Mouse (Mus musculus): ENCODE results near the gene Asic3. TPM values are rescaled to one million over a fixed set of nuclear protein-coding genes. Genes with fewer than 3 reads are reported as not detected.

The Asic3 gene
- total and polyA plus RNA-seq, 3 experiments = 0.05 TPM; not detected in 2

DNA sequence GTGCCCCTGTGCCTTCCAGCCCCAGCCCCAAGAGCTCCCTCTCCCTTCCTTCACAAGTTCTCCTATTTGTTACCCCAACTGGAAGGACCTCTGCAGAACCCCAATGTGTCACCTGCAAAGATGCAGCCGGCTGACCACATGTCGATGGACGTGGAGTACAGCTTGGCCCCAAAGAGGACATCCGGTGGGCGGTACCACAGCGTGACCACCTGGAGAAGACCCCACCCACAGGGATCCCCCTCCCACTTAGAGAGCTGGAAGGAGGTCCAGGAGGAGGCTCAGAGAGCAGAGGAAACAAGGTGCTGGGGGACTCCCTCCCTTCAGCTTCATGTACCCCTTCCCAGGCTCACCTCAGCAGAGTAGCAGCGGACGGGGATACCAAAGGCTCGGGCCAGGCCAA lies 7.2 kb downstream of the Asic3 start:
- Histone ChIP-seq H3K36me3 (replicated peaks) (peaks cover 53% of the 10 kb centered on the region), H3K4me3 (ENCODE audit: low read depth, low read length) (no peak overlapping the region), H3K4me1 (ENCODE audit: insufficient read depth, low read depth, low read length) (peaks cover 34% of the 10 kb centered on the region), H3K9me3 (replicated peaks) (no peaks in the 10 kb centered on the region), H3K27me3 (ENCODE audit: insufficient read depth, low read length) (peaks cover 4% of the 10 kb centered on the region)
- TF ChIP-seq POLR2AphosphoS5 (IDR thresholded peaks at IDR 0.05; ENCODE audit: insufficient replicate concordance, low read depth, low read length) (no peak), GATA2 (IDR thresholded peaks at IDR 0.05; ENCODE audit: borderline replicate concordance, low read depth, low read length) (no peak), TAL1 (conservative IDR thresholded peaks at IDR 0.05; ENCODE audit: low read depth, low read length) (no peak), CTCF (IDR thresholded peaks at IDR 0.05; ENCODE audit: low read depth, low read length) (no peak), GATA1 (IDR thresholded peaks at IDR 0.05; ENCODE audit: borderline replicate concordance, low read length) (no peak)
- ATAC-seq (ENCODE audit: extremely low read depth, insufficient number of reproducible peaks, low FRiP score, poor library complexity, severe bottlenecking) = no peak
- no peak for DNase-seq (ENCODE audit: low spot score)

DNA sequence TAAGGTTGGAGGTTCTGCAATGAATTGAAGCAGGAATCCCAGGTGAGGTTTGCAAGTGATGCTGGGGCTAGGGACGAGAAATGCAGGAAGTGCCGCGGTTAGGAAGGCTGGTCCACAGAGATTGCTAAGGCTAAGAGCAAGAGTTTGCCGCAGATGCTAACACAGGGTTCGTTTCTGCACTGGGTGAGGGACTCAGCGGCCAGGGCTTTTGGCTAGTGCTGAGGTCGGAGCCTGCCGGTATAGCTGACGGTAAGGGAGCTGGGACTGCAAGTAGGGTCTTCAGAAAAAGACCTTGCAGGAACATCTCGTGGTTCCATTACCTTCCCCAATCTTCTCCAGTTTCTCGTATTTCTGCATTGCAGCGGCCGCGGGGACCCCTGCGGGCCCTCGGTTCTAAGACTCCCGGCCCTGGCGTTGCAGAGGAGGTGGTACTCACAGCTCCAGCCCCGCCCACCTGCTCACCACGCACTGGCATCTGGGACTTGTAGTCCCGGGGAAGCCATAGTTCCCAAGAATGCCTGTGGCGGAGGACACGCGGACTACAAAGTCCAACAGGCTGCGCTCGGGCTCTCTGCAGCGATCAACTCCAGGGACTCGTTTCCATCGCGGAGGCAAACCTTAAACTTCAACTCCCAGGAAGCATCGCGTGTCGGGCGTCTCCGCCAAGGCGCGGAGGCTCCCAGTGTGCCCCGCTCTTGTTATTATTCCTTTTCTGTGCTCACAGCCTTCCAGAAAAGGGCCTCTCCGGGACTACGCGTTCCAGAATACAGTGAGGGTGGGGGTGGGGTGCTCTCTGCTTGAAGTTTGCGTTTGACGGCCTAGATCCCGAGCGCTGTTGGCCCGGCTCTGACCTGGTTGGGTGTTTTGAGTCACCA lies 10.2 kb downstream of the Asic3 start, which contains the start of the genes Cdk5 and Slc4a2:
Cdk5 (minus strand) TSS at position 402 of the 875 bp plus-strand sequence.
Slc4a2 (plus strand) TSS at position 709 of the 875 bp plus-strand sequence.
- H3K9me3 ChIP-seq (replicated peaks) = no peaks in the 10 kb centered on the region
- no peak for TF ChIP-seq TAL1 (conservative IDR thresholded peaks at IDR 0.05; ENCODE audit: low read depth, low read length)
- TF ChIP-seq GATA1 (IDR thresholded peaks at IDR 0.05; ENCODE audit: borderline replicate concordance, low read length) = no peak
- TF ChIP-seq POLR2AphosphoS5 (IDR thresholded peaks at IDR 0.05; ENCODE audit: insufficient replicate concordance, low read depth, low read length) = no peak
- TF ChIP-seq GATA2 (IDR thresholded peaks at IDR 0.05; ENCODE audit: borderline replicate concordance, low read depth, low read length) = no peak
- TF ChIP-seq CTCF (IDR thresholded peaks at IDR 0.05; ENCODE audit: low read depth, low read length) = no peak
- ATAC-seq (ENCODE audit: extremely low read depth, insufficient number of reproducible peaks, low FRiP score, poor library complexity, severe bottlenecking) = peak; percentile 92
- H3K36me3 ChIP-seq (replicated peaks) = peaks cover 49% of the 10 kb centered on the region
- H3K4me1 ChIP-seq (ENCODE audit: insufficient read depth, low read depth, low read length) = peaks cover 53% of the 10 kb centered on the region
- peak within 1 kb of the TSS; percentile 74 for H3K4me3 ChIP-seq (ENCODE audit: low read depth, low read length)
- no peaks in the 10 kb centered on the region for H3K27me3 ChIP-seq (ENCODE audit: insufficient read depth, low read length)
- DNase-seq (ENCODE audit: low spot score) = peak; percentile 86

DNA sequence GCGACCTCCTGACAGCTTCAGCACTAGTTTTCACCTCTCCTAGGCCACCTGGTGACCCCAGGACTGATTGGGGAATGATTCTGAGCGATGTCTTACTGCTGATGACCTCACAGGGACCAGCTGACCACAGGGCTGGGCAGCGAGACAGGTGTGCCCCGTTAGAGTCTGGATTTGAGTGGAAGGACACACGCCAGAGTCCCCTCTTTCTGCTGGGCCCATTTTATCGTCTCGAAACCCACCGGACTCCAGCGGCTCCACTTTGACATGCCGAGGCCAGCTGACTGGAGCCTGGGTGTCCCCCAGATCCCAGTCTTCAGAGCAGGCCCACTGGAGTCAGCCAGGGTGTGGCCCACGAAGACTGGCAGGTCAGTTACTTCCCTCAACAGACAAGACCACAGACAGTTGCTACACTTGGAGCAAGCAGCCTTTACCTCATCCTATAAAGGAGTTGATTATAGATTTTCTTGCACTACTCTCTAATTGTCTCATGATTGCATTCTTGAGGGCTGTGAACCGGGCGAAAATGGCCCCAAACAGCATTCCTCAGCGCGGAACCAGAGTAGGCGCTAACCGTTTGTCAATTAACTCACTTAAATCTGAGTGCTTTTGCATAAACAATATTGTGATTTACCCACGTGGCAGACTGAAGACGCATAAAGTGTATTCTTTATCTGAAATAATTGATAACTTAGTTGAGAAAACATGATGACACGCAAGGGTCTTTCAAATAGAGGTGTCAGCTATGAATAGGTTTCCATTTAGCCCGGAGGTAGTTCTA lies 11.0 kb downstream of the Asic3 start:
- Histone ChIP-seq H3K4me3 (ENCODE audit: low read depth, low read length) (peak overlapping the region; percentile 74), H3K27me3 (ENCODE audit: insufficient read depth, low read length) (no peaks in the 10 kb centered on the region), H3K4me1 (ENCODE audit: insufficient read depth, low read depth, low read length) (peaks cover 58% of the 10 kb centered on the region), H3K36me3 (replicated peaks) (peaks cover 49% of the 10 kb centered on the region), H3K9me3 (replicated peaks) (no peaks in the 10 kb centered on the region)
- no peak for TF ChIP-seq GATA2 (IDR thresholded peaks at IDR 0.05; ENCODE audit: borderline replicate concordance, low read depth, low read length)
- no peak for TF ChIP-seq POLR2AphosphoS5 (IDR thresholded peaks at IDR 0.05; ENCODE audit: insufficient replicate concordance, low read depth, low read length)
- no peak for TF ChIP-seq TAL1 (conservative IDR thresholded peaks at IDR 0.05; ENCODE audit: low read depth, low read length)
- no peak for TF ChIP-seq CTCF (IDR thresholded peaks at IDR 0.05; ENCODE audit: low read depth, low read length)
- no peak for TF ChIP-seq GATA1 (IDR thresholded peaks at IDR 0.05; ENCODE audit: borderline replicate concordance, low read length)
- ATAC-seq (ENCODE audit: extremely low read depth, insufficient number of reproducible peaks, low FRiP score, poor library complexity, severe bottlenecking) (no peak), DNase-seq (ENCODE audit: low spot score) (peak; percentile 34)

DNA sequence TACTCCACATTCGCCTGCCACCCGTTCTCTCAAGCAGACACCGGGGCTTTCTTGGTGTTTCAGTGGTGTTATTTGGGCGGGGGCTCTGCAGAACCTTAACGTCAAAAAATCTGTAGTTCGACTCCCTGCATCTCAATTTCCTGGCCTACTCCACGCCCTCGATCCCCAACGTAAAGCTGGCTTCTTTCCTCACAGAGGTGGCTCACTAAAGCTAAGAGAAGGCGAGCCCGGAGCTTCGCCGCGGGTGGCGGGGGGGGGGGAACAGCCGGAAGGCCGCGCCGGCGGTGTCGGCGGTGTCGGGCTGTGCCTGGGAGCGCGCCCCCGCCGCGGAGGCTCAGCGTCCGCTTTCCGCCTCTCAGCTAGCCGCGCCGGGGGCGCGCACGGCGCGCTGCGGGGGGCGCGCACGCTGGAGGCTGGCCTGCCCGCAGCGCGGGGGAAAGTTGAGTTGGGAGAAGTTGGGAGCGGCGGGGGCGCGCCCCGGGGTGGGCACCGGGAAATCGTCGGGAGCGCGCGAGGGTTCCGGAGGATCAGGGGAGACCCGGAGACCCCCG lies 11.7 kb downstream of the Asic3 start:
- Histone ChIP-seq H3K9me3 (replicated peaks) (no peaks in the 10 kb centered on the region), H3K4me1 (ENCODE audit: insufficient read depth, low read depth, low read length) (peaks cover 58% of the 10 kb centered on the region), H3K4me3 (ENCODE audit: low read depth, low read length) (peak overlapping the region; percentile 74), H3K36me3 (replicated peaks) (peaks cover 49% of the 10 kb centered on the region), H3K27me3 (ENCODE audit: insufficient read depth, low read length) (no peaks in the 10 kb centered on the region)
- no peak for ATAC-seq (ENCODE audit: extremely low read depth, insufficient number of reproducible peaks, low FRiP score, poor library complexity, severe bottlenecking)
- peak; percentile 92 for DNase-seq (ENCODE audit: low spot score)
- TF ChIP-seq TAL1 (conservative IDR thresholded peaks at IDR 0.05; ENCODE audit: low read depth, low read length) (no peak), POLR2AphosphoS5 (IDR thresholded peaks at IDR 0.05; ENCODE audit: insufficient replicate concordance, low read depth, low read length) (no peak), CTCF (IDR thresholded peaks at IDR 0.05; ENCODE audit: low read depth, low read length) (no peak), GATA1 (IDR thresholded peaks at IDR 0.05; ENCODE audit: borderline replicate concordance, low read length) (no peak), GATA2 (IDR thresholded peaks at IDR 0.05; ENCODE audit: borderline replicate concordance, low read depth, low read length) (no peak)

DNA sequence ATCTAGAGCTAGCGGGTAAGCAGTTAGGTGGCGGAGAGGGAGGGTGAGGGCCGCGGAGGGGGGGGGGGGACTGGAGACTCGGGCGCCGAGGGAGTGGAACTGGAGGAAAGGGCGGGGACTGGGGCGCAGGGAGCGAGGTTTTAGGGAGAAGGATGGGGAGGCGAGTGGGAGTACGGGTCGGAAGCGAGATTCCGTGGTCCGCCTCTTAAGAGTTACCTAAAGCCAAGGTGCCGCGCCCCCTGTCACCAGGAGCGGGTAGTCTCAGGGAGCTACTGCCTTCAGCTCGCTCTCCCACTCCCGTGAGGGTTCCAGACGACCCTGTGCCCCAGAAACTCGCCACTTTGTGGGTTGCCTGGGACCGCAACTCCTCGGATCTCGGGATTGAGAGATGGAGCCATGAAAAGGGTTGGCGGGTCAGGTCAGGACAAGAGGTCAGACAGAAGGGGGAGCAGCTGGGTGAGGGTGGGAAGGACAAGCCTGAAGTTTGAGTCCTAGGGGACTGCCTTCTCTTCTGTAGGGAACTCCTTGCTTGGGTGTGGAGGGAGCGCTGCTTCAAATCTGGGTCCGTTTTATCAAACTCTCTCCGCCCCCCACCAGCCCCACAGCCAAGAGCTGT lies 12.3 kb downstream of the Asic3 start:
- TF ChIP-seq TAL1 (conservative IDR thresholded peaks at IDR 0.05; ENCODE audit: low read depth, low read length) (no peak), GATA1 (IDR thresholded peaks at IDR 0.05; ENCODE audit: borderline replicate concordance, low read length) (no peak), CTCF (IDR thresholded peaks at IDR 0.05; ENCODE audit: low read depth, low read length) (no peak), POLR2AphosphoS5 (IDR thresholded peaks at IDR 0.05; ENCODE audit: insufficient replicate concordance, low read depth, low read length) (no peak), GATA2 (IDR thresholded peaks at IDR 0.05; ENCODE audit: borderline replicate concordance, low read depth, low read length) (no peak)
- peaks cover 58% of the 10 kb centered on the region for H3K4me1 ChIP-seq (ENCODE audit: insufficient read depth, low read depth, low read length)

More for the DNA sequence above, 12.3 kb downstream of the Asic3 start:
- Histone ChIP-seq H3K27me3 (ENCODE audit: insufficient read depth, low read length) (no peaks in the 10 kb centered on the region), H3K4me3 (ENCODE audit: low read depth, low read length) (peak overlapping the region; percentile 74), H3K36me3 (replicated peaks) (peaks cover 49% of the 10 kb centered on the region), H3K9me3 (replicated peaks) (no peaks in the 10 kb centered on the region)
- DNase-seq (ENCODE audit: low spot score) (peak; percentile 52), ATAC-seq (ENCODE audit: extremely low read depth, insufficient number of reproducible peaks, low FRiP score, poor library complexity, severe bottlenecking) (no peak)

Data from G1E (cell line).